Comparison of ENCODE assay signal across 8 mouse cellular contexts in the genomic region with DNA sequence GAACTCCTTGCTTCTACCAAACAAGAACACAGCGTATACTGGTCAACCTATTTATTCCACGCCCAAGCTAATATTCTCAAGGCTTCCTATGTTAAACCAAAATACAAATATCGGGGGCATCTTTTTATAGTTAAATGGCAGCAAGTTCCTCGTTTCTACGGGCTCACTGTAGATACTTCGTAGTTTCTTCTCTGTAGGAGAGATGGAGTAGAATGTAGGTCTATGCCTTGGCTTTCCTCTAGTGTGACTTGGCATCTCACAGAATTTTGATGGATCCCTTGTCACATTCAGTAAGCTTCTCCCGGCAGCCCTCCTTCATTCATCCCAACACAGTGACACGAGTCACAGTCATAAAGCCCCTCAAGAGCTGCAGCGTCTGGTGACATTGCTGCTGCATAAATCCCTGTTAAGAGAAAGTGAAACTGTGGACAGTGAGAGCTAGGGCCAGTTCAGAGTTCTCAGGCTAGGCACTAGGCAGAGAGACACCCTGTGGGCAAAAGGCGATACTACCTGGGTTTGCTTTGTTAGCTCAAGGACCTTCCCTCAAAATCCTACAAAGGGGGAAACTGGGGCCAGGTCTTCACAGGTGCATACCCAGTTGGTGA.
DNase-seq lines count a peak whose midpoint lies in the region; ATAC-seq and TF ChIP-seq lines count a peak whose summit lies in the region.

No protein-coding gene starts in this region.

- H3K36me3 ChIP-seq in embryonic facial prominence, embryonic 14.5 days (ENCODE audit: control insufficient read depth, insufficient read depth, low read length), result no peaks in the 10 kb centered on the region
- no peaks in the 10 kb centered on the region for H3K36me3 ChIP-seq in lung, postnatal 0 days (ENCODE audit: insufficient read depth, low read length)

- no peak for ATAC-seq in embryonic facial prominence, embryonic 14.5 days (ENCODE audit: low read depth)
- ATAC-seq in lung, postnatal 0 days, result peak; percentile 72

- peak; percentile 15 to 23 for DNase-seq in gastrocnemius, adult 8-10 months (ENCODE audit: low spot score in 2 of 2)
- DNase-seq in gastrocnemius, postnatal 36 days, result no peak
- DNase-seq in thymus, postnatal 14 days, result peak; percentile 23
- DNase-seq in thymus, adult 18-20 months, result no peak
- DNase-seq in embryonic facial prominence, embryonic 14.5 days (ENCODE audit: low spot score), result peak; percentile 35
- peak; percentile 76 for DNase-seq in lung, postnatal 0 days (ENCODE audit: low spot score)
- DNase-seq in thymus, postnatal 4 days, result peak; percentile 36
- DNase-seq in frontal cortex, postnatal 25 days (ENCODE audit: low spot score in 2 of 2), result no peak

- no peaks in the 10 kb centered on the region for H3K4me1 ChIP-seq in embryonic facial prominence, embryonic 14.5 days (ENCODE audit: control insufficient read depth, insufficient read depth, low read length)
- no peaks in the 10 kb centered on the region for H3K4me1 ChIP-seq in lung, postnatal 0 days (ENCODE audit: insufficient read depth, low read depth, low read length)

- no peak for TF ChIP-seq EP300 in lung, postnatal 0 days (IDR thresholded peaks at IDR 0.05)

- H3K4me3 ChIP-seq in embryonic facial prominence, embryonic 14.5 days (ENCODE audit: low read depth, low read length), result no peak overlapping the region
- H3K4me3 ChIP-seq in lung, postnatal 0 days (ENCODE audit: low read depth, low read length), result no peak overlapping the region; the same call in 1 of the 2 replicates

- 86% methylated on average over 10 of the region's 10 CpGs for WGBS in embryonic facial prominence, embryonic 14.5 days
- 68% methylated on average over 10 of the region's 10 CpGs for WGBS in lung, postnatal 0 days

- H3K27me3 ChIP-seq in embryonic facial prominence, embryonic 14.5 days (replicated peaks; ENCODE audit: control insufficient read depth, insufficient read depth, low read length), result no peaks in the 10 kb centered on the region
- H3K27me3 ChIP-seq in lung, postnatal 0 days (replicated peaks; ENCODE audit: insufficient read depth, low read length), result no peaks in the 10 kb centered on the region

- intact Hi-C loops in gastrocnemius, postnatal 36 days (cut with DNase I), result loop anchor here (10.0 kb wide), 1 partner anchor 279 kb away; a partner anchor contains a TSS

- H3K9ac ChIP-seq in embryonic facial prominence, embryonic 14.5 days (ENCODE audit: low read depth, low read length), result no peak overlapping the region
- no peak overlapping the region for H3K9ac ChIP-seq in lung, postnatal 0 days (replicated peaks; ENCODE audit: low read depth)

- no peak overlapping the region for H3K4me2 ChIP-seq in embryonic facial prominence, embryonic 14.5 days (ENCODE audit: low read depth, low read length)
- H3K4me2 ChIP-seq in lung, postnatal 0 days (replicated peaks; ENCODE audit: low read depth, low read length), result 0 out of 2 replicates have a peak overlapping the region, but pooled peaks have one; percentile 12

- no peak overlapping the region for H3K27ac ChIP-seq in embryonic facial prominence, embryonic 14.5 days (replicated peaks; ENCODE audit: low read depth, low read length)
- H3K27ac ChIP-seq in lung, postnatal 0 days (ENCODE audit: low read length), result no peak overlapping the region

- no peaks in the 10 kb centered on the region for H3K9me3 ChIP-seq in embryonic facial prominence, embryonic 14.5 days (ENCODE audit: control insufficient read depth, low read length)
- H3K9me3 ChIP-seq in lung, postnatal 0 days (ENCODE audit: low read length), result no peaks in the 10 kb centered on the region

- TF ChIP-seq CTCF in lung, postnatal 0 days (IDR thresholded peaks at IDR 0.05), result peak; percentile 83

Comparison
In these comparisons a context has a peak if more than half of its experiments do, and no peak if none do; other contexts are left out.
1. DNase-seq: peak in gastrocnemius, adult 8-10 months (2 of 2), thymus, postnatal 14 days (single experiment), embryonic facial prominence, embryonic 14.5 days (single experiment), lung, postnatal 0 days (single experiment) and thymus, postnatal 4 days (single experiment); none in gastrocnemius, postnatal 36 days (0 of 2), thymus, adult 18-20 months (0 of 2) and frontal cortex, postnatal 25 days (0 of 2).